ENCODE assay signal across 23 mouse cellular contexts in the genomic region with DNA sequence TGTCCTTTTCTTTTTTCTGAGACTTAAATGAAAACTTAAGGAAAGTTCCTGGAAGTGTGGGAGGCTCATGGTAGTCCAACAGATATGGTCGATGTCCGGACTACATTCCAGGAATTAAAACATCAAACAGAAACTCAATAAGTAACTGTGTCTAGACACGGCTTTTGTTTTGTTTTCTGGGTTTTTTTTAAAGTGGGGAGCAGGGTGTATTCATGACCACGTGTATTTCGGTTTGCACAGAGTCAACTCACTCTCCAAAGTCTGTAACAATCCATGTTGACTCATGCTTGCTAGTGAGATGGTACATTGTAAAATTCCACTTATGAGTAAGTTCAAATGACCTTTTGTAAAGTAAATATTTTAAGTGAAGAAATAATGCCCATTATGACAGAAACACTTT. TPM values are rescaled to one million over a fixed set of nuclear protein-coding genes. Genes with fewer than 3 reads are reported as not detected.
DNase-seq lines count a peak whose midpoint lies in the region; ATAC-seq and TF ChIP-seq lines count a peak whose summit lies in the region.
"Had no signal": no experiment of that assay in that cellular context is flagged by ENCODE, and none has a peak within 500 bp of the region (broad histone marks: within the 10 kb centered on the region; RNA-seq: fewer than 3 reads in every experiment).

No protein-coding gene starts in this region.

- H3K4me1 ChIP-seq in testis, adult 2 months (ENCODE audit: control insufficient read depth, insufficient read depth, low read length) = no peaks in the 10 kb centered on the region
- no peaks in the 10 kb centered on the region for H3K4me1 ChIP-seq in kidney, embryonic 14.5 days (ENCODE audit: control insufficient read depth, insufficient read depth, low read length)
- H3K4me1 ChIP-seq: hindbrain, embryonic 12.5 days; hindbrain, embryonic 15.5 days had no signal

- no peaks in the 10 kb centered on the region for H3K27me3 ChIP-seq in testis, adult 2 months (ENCODE audit: control insufficient read depth, insufficient read depth, low read length)
- no peaks in the 10 kb centered on the region for H3K27me3 ChIP-seq in kidney, embryonic 14.5 days (ENCODE audit: control insufficient read depth, insufficient read depth, low read length)
- H3K27me3 ChIP-seq: hindbrain, embryonic 12.5 days; hindbrain, embryonic 15.5 days had no signal

- WGBS in kidney, embryonic 14.5 days = 63% methylated on average over 5 of the region's 5 CpGs

- no peak overlapping the region for H3K27ac ChIP-seq in testis, adult 2 months (ENCODE audit: control insufficient read depth, insufficient read depth, low read depth, low read length)
- no peak overlapping the region for H3K27ac ChIP-seq in kidney, embryonic 14.5 days (ENCODE audit: low read depth, low read length)
- H3K27ac ChIP-seq: gastrocnemius, adult 2 months; hindbrain, embryonic 12.5 days; hindbrain, embryonic 15.5 days had no signal

- ATAC-seq in kidney, embryonic 14.5 days (ENCODE audit: low FRiP score, low TSS enrichment) = no peak
- ATAC-seq: forebrain, embryonic 14.5 days; forebrain, postnatal 0 days had no signal

- H3K9me3 ChIP-seq in kidney, embryonic 14.5 days (ENCODE audit: control insufficient read depth, low read length) = no peaks in the 10 kb centered on the region
- H3K9me3 ChIP-seq: G1E; hindbrain, embryonic 12.5 days; hindbrain, embryonic 15.5 days had no signal

- no peaks in the 10 kb centered on the region for H3K36me3 ChIP-seq in testis, adult 2 months (ENCODE audit: control insufficient read depth, insufficient read depth, low read length)
- H3K36me3 ChIP-seq in kidney, embryonic 14.5 days (ENCODE audit: control insufficient read depth, insufficient read depth, low read length) = no peaks in the 10 kb centered on the region
- H3K36me3 ChIP-seq: G1E; hindbrain, embryonic 12.5 days; hindbrain, embryonic 15.5 days had no signal

- H3K4me2 ChIP-seq in kidney, embryonic 14.5 days (replicated peaks; ENCODE audit: low read depth, low read length) = no peak overlapping the region
- H3K4me2 ChIP-seq: heart, embryonic 11.5 days; hindbrain, embryonic 12.5 days; hindbrain, embryonic 15.5 days had no signal

- no peak for TF ChIP-seq POLR2A in testis, adult 2 months (IDR thresholded peaks at IDR 0.05; ENCODE audit: control insufficient read depth, low read depth, low read length)

- TF ChIP-seq CTCF in testis, adult 2 months (IDR thresholded peaks at IDR 0.05; ENCODE audit: control insufficient read depth, insufficient read depth, insufficient replicate concordance, low read depth, low read length) = no peak

- peak overlapping the region; percentile 47; the same call in 1 of the 2 replicates for H3K4me3 ChIP-seq in testis, adult 2 months (ENCODE audit: control insufficient read depth, low read depth, low read length)
- no peak overlapping the region for H3K4me3 ChIP-seq in kidney, embryonic 14.5 days (ENCODE audit: low read length)
- H3K4me3 ChIP-seq: gastrocnemius, adult 2 months; hindbrain, embryonic 12.5 days; hindbrain, embryonic 15.5 days had no signal

- DNase-seq in testis, postnatal 10 days (ENCODE audit: low spot score) = no peak
- DNase-seq in NIH3T3 (ENCODE audit: low read depth) = peak; percentile 49
- peak; percentile 15 for DNase-seq in induced T-regulatory cell, adult 2 months (ENCODE audit: low read depth)
- no peak for DNase-seq in natural killer cell, adult 2 months (ENCODE audit: low spot score in 2 of 2)
- DNase-seq in adrenal gland, postnatal 36 days = no peak
- DNase-seq in urinary bladder, postnatal 25 days (ENCODE audit: low spot score) = no peak
- DNase-seq: adrenal gland, adult 8-10 months; adrenal gland, postnatal 25 days; B cell, adult 2 months; cerebellum, adult 18-20 months; cerebellum, adult 9-10 months; cerebellum, postnatal 14 days; forebrain, postnatal 0 days; gastrocnemius, adult 2 months; gastrocnemius, postnatal 14 days; heart, adult 11 months had no signal

- no peak overlapping the region for H3K9ac ChIP-seq in kidney, embryonic 14.5 days (ENCODE audit: low read depth, low read length)
- H3K9ac ChIP-seq: forebrain, postnatal 0 days; hindbrain, embryonic 12.5 days; hindbrain, embryonic 15.5 days had no signal

RNA-seq across cellular contexts. Expression of a gene that starts 54.8 kb away (rescaled TPM):
- 54.7 and 55.8 TPM in 2 replicates for polyA plus RNA-seq in testis, adult 2 months (2012; rRNA removed)
- polyA plus RNA-seq in kidney, embryonic 14.5 days (2014; fragmentation: Nextera tagmentation; extraction: Ambion mirVana) = 48.2 and 54.4 TPM in 2 replicates
- total RNA-seq in adrenal gland, postnatal 36 days (2021) = 10 to 100 TPM; 42.7 to 43.0 TPM

Comparison
In these comparisons a context has a peak if more than half of its experiments do, and no peak if none do; other contexts are left out.
1. DNase-seq: peak in NIH3T3 (single experiment) and induced T-regulatory cell, adult 2 months (single experiment); none in testis, postnatal 10 days (single experiment), natural killer cell, adult 2 months (0 of 2), adrenal gland, postnatal 36 days (0 of 2) and urinary bladder, postnatal 25 days (single experiment).